Mouse (Mus musculus) liver, adult 2 months (tissue): ENCODE results near the gene Tlnrd1.

ENCODE experiments used
- CTCF ChIP-seq: fragments of 200-500 bp; IDR thresholded peaks from 2 replicates; pipeline ENCODE4 v1.5.1; 2011; ENCODE audit warnings: low read depth, low read length, control low read depth
- POLR2A ChIP-seq: fragments of 200-500 bp; IDR thresholded peaks from 2 replicates; pipeline ENCODE4 v1.6.1; 2011; ENCODE audit warnings: low read length, control low read depth; ENCODE audit not compliant: insufficient read depth; ENCODE audit errors: extremely low read depth

- TF ChIP-seq CTCF = peak; percentile 77
- no peak for TF ChIP-seq POLR2A
Measured at GRCm38 (mm10) chr7:83914566-83914965, 30.5 kb upstream of the Tlnrd1 start.
